In the genomic region with DNA sequence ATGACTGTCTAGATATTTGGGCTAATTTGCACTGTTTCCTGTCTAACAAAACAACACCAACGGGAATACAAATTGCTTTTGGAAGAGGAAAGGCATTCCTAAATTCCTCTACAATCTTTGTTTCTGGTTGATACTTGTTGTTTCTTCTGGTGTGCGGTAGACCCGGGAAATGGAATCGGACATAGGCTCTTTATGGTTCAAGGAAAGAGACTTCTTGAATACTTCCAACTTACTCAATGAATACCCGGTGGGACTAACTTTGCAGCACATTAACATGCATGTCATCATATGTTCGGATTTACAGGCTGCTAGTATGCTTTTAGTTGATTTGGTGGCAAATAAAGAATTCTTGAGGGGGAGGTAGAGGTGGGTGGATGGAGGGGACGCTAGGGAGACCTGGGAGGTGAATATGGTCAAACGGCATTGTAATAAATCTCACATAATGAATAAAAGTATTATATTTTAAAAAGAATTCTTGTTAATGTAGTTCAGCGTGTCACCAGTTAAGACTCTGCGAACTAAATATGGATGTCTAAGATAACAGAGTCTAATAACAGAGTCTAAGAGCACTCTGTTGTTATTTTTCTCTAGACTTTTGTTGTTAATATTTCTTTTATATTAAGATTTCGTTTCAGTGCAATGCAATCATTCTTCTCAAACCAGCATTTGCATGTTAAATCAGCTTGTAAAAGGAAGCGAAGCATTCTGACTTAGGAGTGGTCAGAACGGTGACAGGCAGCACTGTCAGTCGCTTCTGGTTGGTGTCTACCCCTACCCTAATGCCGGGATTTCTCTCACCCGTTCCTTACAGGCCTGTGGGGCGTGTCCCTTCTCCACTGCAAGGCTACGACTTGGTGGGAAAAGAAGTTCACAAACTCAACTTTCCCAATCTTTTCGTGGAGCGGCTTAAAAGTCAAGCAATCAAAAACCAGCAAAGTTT, we compare ENCODE assay signal across 17 mouse cellular contexts. TPM values are rescaled to one million over a fixed set of nuclear protein-coding genes. Genes with fewer than 3 reads are reported as not detected.
DNase-seq lines count a peak whose midpoint lies in the region; ATAC-seq lines count a peak whose summit lies in the region.
"Had no signal": no experiment of that assay in that cellular context is flagged by ENCODE, and none has a peak within 500 bp of the region (broad histone marks: within the 10 kb centered on the region; RNA-seq: fewer than 3 reads in every experiment).

No protein-coding gene starts in this region.

- no peak overlapping the region for H3K4me2 ChIP-seq in intestine, embryonic 14.5 days (ENCODE audit: low read length)
- H3K4me2 ChIP-seq in intestine, embryonic 16.5 days (ENCODE audit: low read depth, low read length): no peak overlapping the region
- H3K4me2 ChIP-seq: embryonic facial prominence, embryonic 15.5 days; liver, embryonic 11.5 days had no signal

- no peak for ATAC-seq in intestine, embryonic 14.5 days (replicated peaks; ENCODE audit: low FRiP score, low TSS enrichment, low read depth)
- ATAC-seq in intestine, embryonic 16.5 days: no peak
- no peak for ATAC-seq in megakaryocyte progenitor cell, adult 5-6 weeks (replicated peaks; ENCODE audit: poor library complexity)
- ATAC-seq: Patski had no signal

- no peaks in the 10 kb centered on the region for H3K4me1 ChIP-seq in intestine, embryonic 14.5 days (replicated peaks; ENCODE audit: control insufficient read depth, insufficient read depth, low read length)
- H3K4me1 ChIP-seq in intestine, embryonic 16.5 days (ENCODE audit: control insufficient read depth, insufficient read depth, low read length): peaks cover 17% of the 10 kb centered on the region; the same call in 1 of the 2 replicates
- H3K4me1 ChIP-seq in limb, embryonic 10.5 days: peaks cover 33% of the 10 kb centered on the region

- peak; percentile 73 for DNase-seq in intestine, embryonic 14.5 days (ENCODE audit: low spot score)
- DNase-seq in Muller cell, postnatal 12 days (ENCODE audit: inconsistent ontology term): peak; percentile 19
- DNase-seq in embryo, embryonic 11 days: peak; percentile 57
- peak; percentile 48 for DNase-seq in limb, embryonic 10.5 days (ENCODE audit: low spot score)
- no peak for DNase-seq in right cerebral cortex, postnatal 10 days (ENCODE audit: low spot score in 2 of 2)
- DNase-seq: lung, postnatal 10 days; right cerebral cortex, postnatal 4 days had no signal

- H3K4me3 ChIP-seq in intestine, embryonic 14.5 days (ENCODE audit: low read depth, low read length): no peak overlapping the region
- no peak overlapping the region for H3K4me3 ChIP-seq in intestine, embryonic 16.5 days (ENCODE audit: low read length)
- H3K4me3 ChIP-seq in limb, embryonic 10.5 days: no peak overlapping the region

- 3% methylated on average over 20 of the region's 20 CpGs for WGBS in intestine, embryonic 14.5 days
- WGBS in intestine, embryonic 16.5 days: 3% methylated on average over 20 of the region's 20 CpGs
- WGBS in limb, embryonic 10.5 days: 2% methylated on average over 20 of the region's 20 CpGs

- H3K27ac ChIP-seq in intestine, embryonic 14.5 days (ENCODE audit: low read depth): no peak overlapping the region
- H3K27ac ChIP-seq in intestine, embryonic 16.5 days (ENCODE audit: low read length): no peak overlapping the region
- no peak overlapping the region for H3K27ac ChIP-seq in limb, embryonic 10.5 days
- H3K27ac ChIP-seq: embryonic facial prominence, embryonic 15.5 days had no signal

- H3K36me3 ChIP-seq in intestine, embryonic 14.5 days (ENCODE audit: control insufficient read depth, insufficient read depth, low read length): no peaks in the 10 kb centered on the region
- no peaks in the 10 kb centered on the region for H3K36me3 ChIP-seq in intestine, embryonic 16.5 days (ENCODE audit: control insufficient read depth, insufficient read depth, low read length)
- no peaks in the 10 kb centered on the region for H3K36me3 ChIP-seq in limb, embryonic 10.5 days
- H3K36me3 ChIP-seq: embryonic facial prominence, embryonic 15.5 days had no signal

- H3K27me3 ChIP-seq in intestine, embryonic 14.5 days (replicated peaks; ENCODE audit: control insufficient read depth, insufficient read depth, low read length): peaks cover 98% of the 10 kb centered on the region
- peaks cover 75% of the 10 kb centered on the region for H3K27me3 ChIP-seq in intestine, embryonic 16.5 days (replicated peaks; ENCODE audit: control insufficient read depth, insufficient read depth, low read length)
- H3K27me3 ChIP-seq in limb, embryonic 10.5 days (ENCODE audit: low read depth, poor library complexity, severe bottlenecking): peaks cover 98% of the 10 kb centered on the region

- H3K9ac ChIP-seq in intestine, embryonic 14.5 days (ENCODE audit: low read length): no peak overlapping the region
- H3K9ac ChIP-seq in intestine, embryonic 16.5 days (ENCODE audit: low read depth, low read length): no peak overlapping the region
- H3K9ac ChIP-seq: embryonic facial prominence, embryonic 15.5 days had no signal

- H3K9me3 ChIP-seq in intestine, embryonic 14.5 days (ENCODE audit: control insufficient read depth, low read length): no peaks in the 10 kb centered on the region
- no peaks in the 10 kb centered on the region for H3K9me3 ChIP-seq in intestine, embryonic 16.5 days (ENCODE audit: control insufficient read depth, low read length)
- no peaks in the 10 kb centered on the region for H3K9me3 ChIP-seq in limb, embryonic 10.5 days (replicated peaks)
- H3K9me3 ChIP-seq: embryonic facial prominence, embryonic 15.5 days had no signal

RNA-seq across cellular contexts. Expression of a gene that starts 4.3 kb away (rescaled TPM):
- polyA plus RNA-seq in intestine, embryonic 14.5 days (2014; fragmentation: Nextera tagmentation; extraction: Ambion mirVana): not detected in 2 replicates
- polyA plus RNA-seq in intestine, embryonic 16.5 days (2015; fragmentation: Nextera tagmentation; extraction: Ambion mirVana): not detected in 2 replicates
- not detected in 2 replicates for polyA plus RNA-seq in limb, embryonic 10.5 days (2016; fragmentation: Nextera tagmentation; extraction: Ambion mirVana)
- not detected in 2 replicates for total RNA-seq in megakaryocyte progenitor cell, adult 5-6 weeks (2015)
- 0.12 TPM in 1 of 2 replicates, not detected in the other for total RNA-seq in megakaryocyte progenitor cell, adult 5-6 weeks (2017)
- polyA plus RNA-seq: cerebellum, adult 2 months; gonadal fat pad, adult 2 months; heart, embryonic 14.5 days; kidney, embryonic 16.5 days; liver, embryonic 11.5 days; Patski; stomach, embryonic 14.5 days had no signal

Comparison
In these comparisons a context has a peak if more than half of its experiments do, and no peak if none do; other contexts are left out.
1. DNase-seq: peak in intestine, embryonic 14.5 days (single experiment), Muller cell, postnatal 12 days (single experiment), embryo, embryonic 11 days (single experiment) and limb, embryonic 10.5 days (single experiment); none in right cerebral cortex, postnatal 10 days (0 of 2).